Mouse (Mus musculus): ENCODE results near the gene Ralgps2.

Ralgps2 gene

DNA sequence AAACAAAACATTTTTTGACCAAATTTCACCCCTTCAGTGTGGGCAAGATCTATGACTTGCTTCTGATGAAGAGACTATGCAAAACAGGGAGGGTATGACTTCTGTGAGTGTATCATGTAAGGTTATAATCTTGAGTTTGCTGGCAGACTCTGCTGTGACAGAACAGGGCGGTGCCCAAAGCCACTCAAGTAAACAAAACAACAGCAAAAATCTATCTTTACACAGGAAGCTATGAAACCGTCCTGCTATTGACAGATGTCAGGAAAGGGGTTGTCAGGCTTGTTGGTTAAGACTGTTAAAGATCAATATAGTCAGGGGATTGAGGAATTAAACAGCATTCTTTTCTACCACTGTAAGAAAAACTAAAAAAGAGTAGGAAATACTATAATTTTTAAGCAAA lies 33.8 kb downstream of the Ralgps2 start:
- DNase-seq (ENCODE audit: low spot score), result no peak

DNA sequence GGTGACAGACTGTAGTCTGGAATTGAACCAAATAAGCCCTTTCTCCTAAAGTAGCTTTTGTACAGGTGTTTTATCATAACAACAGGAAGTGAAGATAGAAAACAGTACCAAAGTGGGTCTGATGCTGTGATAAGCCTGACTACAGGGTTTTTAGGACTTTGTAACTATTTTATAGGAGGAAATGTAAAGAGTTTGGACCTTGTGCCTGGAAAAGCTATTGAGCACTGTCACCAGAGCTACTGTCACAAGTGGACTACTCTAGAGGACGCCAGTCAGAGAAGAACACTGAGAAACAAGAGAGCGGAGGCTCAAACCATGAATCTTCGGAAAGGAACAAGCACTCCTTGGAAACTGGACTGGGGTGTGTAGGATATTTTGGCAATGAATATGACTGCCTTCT lies 35.5 kb downstream of the Ralgps2 start:
- DNase-seq (ENCODE audit: low spot score), result no peak

DNA sequence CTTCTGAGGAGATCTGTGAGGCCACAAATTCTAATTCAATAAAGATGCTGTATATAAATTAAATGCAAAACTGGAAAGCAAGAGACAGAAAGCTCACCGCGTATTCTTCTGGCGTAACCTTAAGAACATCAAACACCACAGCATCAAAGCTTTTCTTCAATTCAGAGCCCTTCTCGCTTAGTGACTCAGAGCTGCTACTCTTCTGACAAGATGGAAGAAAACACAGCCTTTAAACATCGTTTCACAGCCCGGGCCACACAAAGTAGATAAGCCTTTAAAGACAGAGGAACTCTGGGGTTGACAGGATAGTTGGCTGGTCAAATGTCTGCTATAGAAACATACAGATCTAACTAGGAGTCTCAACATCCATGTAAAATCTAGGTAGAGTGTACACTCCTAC lies 37.7 kb downstream of the Ralgps2 start:
- no peak for DNase-seq (ENCODE audit: low spot score)

DNA sequence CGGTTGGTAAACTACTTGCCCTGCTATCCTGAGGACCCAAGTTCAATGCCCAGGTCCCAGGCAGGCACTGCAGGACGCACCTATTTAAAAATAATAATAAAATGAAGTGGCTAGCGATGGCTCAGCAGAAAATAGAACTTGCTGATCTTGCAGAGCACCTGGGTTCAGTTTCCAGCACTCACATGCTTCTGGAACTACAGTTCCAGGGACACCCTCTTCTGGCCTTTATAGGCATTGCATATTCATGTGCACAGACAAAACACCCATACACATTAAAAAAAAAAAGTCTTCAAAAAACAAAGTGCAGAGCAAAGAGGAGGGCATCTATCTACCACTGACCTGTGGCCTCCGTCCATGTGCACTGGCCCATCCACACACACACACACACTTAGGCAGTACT lies 47.9 kb downstream of the Ralgps2 start:
- no peak for DNase-seq (ENCODE audit: low spot score)

DNA sequence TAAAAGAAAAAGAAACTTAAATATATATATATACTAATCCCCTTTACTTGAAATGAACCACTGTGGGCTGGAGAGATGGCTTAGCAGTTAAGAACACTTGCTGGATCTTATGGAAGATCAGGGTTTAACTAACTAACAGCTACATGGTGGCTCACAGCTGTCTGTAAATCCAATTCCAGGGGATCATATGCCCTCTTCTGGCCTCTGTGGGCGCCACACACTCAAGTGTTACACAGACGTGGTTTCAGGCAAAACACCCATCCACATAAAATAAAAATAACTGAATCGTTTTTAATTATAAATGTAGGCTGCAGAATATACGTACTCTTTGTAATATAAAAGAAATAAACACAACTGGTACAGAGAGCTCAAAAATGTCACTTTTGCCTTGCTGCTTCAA lies 50.6 kb downstream of the Ralgps2 start:
- no peak for DNase-seq (ENCODE audit: low spot score)

DNA sequence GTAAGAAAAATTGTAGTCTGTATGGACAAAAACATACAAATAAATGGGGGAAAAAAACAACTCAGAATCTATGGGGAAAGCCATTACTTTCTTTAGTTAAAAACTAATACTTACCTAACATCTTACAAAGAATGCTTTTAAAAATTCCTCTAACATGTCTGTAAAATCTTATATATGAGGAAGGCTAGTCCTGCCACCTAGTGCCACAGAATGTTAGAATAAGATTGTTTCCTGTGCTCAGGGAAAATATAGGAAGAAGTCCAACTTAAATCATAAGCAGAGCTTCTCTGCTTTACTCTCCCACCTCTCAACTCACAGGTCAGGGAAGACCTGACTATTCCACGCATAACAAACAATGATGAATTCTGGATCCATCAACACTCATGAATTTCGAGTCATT lies 53.5 kb downstream of the Ralgps2 start:
- DNase-seq (ENCODE audit: low spot score), result no peak

DNA sequence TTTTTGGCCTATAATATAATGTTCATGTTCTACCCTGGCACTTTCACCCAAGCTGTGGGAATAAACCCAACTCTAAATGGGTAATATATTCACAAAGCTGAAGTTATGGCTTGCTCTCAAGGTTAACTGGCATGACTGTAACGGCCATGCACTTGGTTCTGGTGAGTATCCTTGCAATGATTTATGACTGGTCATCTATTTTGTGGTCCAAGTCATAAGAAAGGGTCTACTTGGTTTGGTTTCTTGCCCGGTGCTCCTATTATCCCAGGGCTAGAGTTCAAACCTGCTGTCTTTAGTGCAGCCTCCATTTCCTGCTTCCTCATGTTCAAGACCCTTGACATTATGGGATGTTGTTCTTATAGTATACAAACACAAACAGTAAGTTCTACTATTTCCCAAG lies 54.6 kb downstream of the Ralgps2 start:
- DNase-seq (ENCODE audit: low spot score), result no peak

DNA sequence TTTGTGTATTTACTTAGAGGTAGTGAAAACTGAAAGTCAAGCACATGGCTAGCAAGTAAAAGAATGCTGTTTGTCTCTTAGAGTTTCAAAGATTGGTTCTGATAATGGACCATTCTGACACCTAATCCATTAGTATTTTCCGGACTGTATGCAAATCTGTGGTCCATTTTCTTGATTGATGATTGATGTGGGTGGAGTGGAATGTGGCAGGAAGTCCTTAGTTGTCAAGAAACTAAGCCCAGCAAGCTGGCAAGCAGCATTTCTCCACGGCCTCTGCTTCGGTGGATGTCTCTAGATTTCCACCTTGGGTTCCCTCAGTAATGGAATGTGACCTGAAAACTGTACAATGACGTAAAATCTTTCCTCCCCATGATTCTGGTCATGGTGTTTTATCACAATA lies 68.8 kb downstream of the Ralgps2 start:
- DNase-seq (ENCODE audit: low spot score), result no peak

DNA sequence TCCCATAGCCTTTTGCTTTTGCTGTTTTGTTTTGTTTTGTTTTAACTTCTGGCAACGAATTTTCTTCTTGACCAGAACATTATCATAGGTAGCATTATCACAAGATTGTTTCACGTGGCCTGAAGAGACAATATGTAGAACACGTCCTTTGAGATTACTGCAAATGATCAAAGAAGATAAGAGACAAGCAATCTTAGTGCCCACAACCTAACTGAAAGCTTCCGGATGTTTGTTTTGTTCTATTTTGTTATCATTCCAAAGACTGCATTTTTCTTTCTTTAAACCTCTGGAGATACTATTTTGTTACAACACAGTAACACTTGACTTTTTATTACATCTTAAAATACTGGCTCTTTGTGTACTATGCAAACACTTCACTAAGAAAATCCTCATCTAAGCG lies 69.4 kb downstream of the Ralgps2 start:
- DNase-seq (ENCODE audit: low spot score), result no peak

DNA sequence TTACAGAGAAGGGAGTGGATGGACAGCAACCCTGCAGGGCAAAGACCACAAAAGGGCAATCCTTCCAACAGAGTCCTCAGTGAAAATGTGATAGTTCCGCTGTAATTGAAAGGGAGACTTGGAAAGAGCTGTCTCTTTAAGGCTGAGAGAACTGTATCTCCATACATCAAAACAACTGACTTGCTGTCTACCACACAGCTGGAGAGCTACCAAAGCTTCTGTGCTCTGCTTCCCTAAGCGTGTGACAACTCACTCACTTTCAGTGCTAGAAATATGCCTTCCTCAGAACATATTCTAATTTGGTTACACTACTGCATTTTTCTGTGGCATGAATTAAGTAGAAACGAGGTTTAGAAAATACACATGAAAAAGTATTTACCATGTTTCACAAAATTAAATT lies 75.2 kb downstream of the Ralgps2 start:
- no peak for DNase-seq (ENCODE audit: low spot score)

DNA sequence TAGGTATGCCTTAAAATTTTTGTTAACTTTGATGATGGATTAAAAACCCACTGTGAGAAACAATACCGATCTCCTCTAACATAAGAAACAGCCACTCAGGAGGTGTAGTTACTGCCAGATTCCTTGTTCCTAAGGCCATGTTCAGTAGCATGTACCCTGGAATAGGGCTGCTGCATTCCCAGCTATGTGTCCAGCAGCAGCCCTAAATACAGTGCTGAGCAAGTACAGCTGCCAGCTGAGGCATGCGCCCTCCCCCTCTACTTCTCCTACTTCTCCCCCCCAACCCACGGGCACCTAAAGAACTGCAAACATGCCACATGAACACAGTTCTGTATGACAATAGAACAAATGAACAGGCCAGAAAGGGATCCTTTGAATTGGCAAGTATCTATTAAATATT lies 75.7 kb downstream of the Ralgps2 start:
- DNase-seq (ENCODE audit: low spot score), result no peak

DNA sequence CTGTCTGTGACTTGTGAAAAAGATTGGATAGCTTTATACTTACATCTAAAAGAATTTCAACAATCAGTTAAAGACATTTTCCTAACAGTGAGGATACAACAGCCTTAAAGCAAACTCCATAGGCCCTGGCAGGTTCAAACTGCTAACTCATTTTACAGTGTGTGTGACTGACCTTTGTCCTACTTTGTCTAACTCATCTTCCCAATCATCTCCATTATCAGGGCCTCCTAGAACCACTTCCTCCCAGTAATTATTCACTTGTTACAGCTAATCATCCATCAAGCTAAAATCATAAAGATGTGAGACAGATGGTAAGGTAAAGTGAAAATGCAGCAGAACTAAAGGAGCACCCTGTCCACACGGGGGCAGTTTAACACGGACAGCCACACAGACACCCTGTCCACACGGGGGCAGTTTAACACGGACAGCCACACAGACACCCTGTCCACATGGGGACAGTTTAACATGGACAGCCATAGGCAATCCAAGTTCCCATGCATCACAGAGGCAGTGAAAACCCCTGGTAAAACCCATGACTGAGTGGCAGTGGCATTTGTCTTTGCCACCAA lies 77.9 kb downstream of the Ralgps2 start:
- DNase-seq (ENCODE audit: low spot score), result no peak

DNA sequence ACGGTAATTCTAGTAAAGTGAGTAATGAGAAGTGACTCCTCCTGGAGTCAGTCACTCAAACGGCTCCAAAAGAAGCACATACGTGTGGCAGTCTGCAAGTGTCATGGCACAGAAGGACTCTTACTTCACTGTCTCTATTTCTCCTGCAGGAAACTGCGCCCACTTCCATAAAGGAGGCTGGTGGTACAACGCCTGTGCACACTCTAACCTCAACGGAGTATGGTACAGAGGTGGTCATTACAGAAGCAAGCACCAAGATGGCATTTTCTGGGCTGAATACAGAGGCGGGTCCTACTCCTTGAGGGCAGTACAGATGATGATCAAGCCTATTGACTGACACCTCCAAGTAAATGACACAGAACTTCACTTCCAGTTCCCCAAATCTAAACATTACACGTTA lies 79.2 kb downstream of the Ralgps2 start:
- no peak for DNase-seq (ENCODE audit: low spot score)

DNA sequence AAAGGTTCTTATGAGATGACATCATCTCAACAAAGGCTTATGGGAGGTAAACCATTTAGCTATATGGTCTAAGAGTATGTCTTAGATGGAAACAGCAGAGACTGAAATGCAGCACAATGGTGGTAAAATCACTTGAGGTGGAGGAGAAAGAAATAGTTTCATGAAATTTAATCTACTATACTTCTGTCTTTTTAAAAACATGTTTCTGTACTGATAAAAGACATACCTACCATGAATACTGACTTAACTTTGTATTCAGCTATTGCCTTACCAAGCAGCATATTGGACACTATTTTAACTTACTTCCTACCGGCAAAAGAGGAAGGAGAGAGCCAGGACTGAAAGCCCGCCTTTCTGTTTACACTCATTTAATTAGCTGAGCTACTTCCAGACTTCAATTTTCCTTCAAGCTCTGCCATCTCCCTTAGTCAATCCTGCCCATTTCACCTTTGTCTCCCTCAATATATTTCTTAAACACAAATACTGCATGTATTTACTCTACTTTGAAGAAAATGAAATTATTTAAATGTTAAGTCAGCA lies 79.6 kb downstream of the Ralgps2 start:
- DNase-seq (ENCODE audit: low spot score), result no peak

DNA sequence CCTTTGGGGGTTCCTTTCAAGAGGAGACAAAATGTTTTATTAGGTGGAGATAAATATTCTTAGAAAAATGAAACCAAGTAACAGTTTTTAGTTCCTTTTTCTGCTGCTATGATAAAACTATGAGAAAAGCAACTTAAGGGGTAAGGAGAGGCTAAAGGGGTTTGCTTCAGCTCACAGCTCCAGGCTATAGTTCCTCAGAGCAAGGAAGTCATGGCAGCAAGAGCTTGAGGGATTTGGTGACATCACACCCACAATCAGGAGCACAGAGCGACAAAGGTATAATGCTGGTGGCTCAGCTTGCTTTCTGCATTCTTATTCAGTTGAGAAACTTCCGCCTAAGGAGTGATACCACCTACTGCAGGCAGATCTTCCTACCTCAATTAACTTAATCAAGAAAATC lies 80.3 kb downstream of the Ralgps2 start:
- no peak for DNase-seq (ENCODE audit: low spot score)

DNA sequence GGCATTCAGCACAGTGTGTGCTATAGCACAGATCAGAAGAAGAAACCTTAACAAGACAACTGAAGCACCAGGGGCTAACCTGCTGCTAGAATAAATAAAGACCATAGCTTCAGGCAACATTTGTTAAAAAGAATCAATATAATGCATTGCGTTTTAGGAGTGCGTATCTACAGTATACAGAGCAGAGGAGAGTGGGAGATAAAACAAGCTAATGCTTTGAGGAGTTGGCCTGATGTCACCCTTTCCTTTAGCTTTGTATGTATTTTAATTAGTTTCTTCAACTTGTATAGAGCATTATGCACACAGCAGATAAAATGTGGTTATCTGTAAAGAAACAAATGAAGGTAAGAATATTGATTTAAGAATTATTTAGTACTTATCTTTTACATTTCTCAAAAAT lies 82.8 kb downstream of the Ralgps2 start:
- DNase-seq (ENCODE audit: low spot score), result no peak

DNA sequence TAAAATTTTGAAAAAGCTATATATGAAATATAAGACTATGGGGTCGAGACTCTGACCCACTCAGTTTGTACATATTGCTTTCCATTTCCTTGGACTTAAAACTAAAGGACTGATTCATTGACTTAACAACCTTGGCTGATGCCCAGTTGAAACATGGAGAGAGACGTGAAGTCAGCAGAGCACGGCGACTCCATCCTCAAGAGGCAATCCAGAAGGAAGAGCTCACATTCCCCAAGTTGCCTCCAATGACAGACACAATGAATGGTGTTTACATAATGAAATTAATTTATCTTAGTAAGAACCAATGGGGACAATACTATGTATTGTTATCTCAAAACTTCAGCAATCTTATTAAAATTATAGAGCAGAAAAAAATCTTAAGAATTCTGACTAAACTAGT lies 84.9 kb downstream of the Ralgps2 start:
- DNase-seq (ENCODE audit: low spot score), result no peak

DNA sequence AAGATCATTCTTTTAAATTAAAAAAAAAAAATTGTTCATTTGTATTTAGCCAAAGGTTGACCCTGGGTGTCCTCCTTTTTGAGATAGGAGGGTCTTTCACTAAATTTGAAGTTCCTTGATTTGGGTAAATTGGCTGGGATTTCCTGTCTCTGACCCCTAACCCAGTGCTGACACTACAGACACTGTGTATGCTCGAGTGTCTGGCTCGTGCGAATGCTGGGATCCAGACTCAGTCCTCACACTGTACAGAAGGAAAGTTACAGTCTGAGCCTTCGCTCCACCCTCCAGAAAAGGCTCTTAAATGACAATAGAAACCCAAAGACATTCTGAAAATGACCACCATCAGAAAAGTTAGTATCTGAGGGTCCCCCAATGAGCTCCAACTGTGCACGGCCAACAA lies 86.6 kb downstream of the Ralgps2 start:
- DNase-seq (ENCODE audit: low spot score), result no peak

DNA sequence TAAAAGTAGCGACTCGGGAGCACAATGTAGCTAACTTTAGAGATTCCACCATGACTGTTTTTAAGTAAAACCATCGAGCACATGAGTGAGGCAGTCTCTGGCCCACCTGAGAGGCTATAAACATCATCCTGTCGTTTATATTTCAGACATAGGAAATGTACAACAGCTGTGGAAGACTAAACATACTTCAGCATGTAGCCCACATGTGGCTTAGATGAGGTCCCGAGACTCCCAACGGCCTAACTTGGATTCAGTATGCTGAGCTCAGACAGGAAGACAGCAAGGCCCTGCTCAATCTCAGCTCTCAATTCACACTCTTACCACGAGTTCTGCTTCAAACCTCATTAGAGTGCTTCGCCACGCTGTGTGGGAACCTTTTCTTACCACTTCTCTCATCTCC lies 87.0 kb downstream of the Ralgps2 start:
- DNase-seq (ENCODE audit: low spot score), result no peak

DNA sequence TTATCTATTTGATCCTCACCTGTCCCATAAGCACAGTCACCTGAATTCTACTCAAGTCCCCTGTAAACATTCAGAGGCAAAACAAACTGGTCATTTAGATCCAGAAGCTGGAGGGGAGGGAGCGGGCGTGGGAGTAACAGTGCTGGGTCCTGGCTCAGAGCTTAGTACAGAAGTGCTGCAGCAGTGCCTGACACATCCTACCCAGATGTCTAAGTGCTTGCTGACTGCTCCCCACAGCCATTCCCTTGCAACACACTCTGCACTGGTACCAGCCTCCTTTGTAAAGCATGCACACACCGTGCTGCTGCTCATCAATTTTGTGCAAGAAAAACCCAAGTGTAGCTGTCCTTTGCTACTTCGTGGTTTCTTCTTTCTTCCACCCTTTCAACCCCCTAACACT lies 92.3 kb downstream of the Ralgps2 start:
- no peak for DNase-seq (ENCODE audit: low spot score)

DNA sequence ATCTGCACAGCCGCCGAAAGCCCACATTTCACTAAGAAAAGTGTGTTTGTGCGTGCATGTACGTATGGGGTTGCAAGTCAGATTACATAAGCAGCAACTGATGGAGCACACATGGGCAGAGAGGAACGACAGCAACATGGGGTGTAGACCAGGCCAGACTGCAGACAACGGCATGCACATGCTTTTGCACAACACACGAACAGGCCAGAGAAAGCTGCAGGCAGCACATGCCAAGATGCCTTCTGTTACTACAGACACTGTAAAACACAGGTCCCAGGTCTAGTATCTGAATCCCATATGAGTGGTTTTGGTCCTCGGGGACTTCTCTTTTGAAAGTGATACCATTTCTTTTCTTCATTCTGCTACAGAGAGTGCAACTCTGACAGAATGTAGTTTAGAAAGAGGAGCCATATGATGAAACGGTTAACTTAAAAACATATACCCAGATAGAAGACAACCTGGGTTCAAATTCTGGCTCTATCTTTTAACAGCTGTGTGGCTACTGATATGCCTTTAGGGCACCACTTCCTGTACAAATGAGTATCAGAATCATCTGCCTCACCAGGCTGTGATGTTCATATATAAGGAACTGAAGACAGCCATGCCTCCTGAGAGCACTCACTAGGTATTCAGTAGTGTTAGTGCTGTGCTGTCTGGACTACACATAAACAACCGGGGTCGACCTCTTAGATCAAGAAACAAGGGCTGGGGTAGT lies 97.6 kb downstream of the Ralgps2 start:
- DNase-seq (ENCODE audit: low spot score), result no peak

DNA sequence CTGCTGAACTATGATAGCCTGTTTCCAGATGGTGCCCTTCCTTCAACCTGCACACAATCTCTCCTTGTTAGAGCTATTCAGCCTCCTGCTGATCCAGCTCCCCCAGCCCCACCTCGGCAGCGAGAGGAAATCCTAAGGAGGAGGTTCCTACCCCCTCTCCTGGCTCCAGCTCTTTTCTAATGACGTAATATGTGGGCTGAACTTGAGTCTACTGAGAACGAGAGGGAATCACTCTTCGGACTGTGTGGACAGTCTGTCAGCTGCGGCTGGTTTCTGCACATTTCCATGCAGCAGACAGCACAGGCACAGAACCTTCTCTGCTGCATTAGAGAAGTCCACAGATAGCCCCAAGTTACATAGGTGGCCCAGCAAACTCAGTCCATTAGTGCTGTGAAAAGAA lies 100.7 kb downstream of the Ralgps2 start:
- no peak for DNase-seq (ENCODE audit: low spot score)

DNA sequence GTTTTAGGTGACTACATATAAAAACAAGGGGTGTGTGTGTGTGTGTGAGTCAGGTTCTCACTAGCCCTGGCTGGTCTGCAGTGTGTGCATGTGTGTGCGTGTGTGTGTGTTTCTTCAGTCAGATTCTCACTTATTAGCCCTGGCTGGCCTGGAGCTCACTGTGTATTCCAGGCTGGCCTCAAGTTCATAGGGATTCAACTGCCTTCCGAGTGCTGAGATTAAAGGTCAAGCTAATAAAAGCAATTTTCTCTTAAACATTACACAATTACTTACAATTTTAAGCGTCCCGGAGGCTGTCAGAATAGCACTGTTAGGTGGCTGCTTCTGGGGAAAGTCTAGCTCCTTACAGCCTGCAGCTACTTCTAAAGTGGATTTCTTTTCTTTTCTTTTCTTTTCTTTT lies 101.2 kb downstream of the Ralgps2 start, which contains the start of gene Angptl1:
Angptl1 (plus strand) TSS at position 386 of the 400 bp plus-strand sequence.
- DNase-seq (ENCODE audit: low spot score), result no peak

DNA sequence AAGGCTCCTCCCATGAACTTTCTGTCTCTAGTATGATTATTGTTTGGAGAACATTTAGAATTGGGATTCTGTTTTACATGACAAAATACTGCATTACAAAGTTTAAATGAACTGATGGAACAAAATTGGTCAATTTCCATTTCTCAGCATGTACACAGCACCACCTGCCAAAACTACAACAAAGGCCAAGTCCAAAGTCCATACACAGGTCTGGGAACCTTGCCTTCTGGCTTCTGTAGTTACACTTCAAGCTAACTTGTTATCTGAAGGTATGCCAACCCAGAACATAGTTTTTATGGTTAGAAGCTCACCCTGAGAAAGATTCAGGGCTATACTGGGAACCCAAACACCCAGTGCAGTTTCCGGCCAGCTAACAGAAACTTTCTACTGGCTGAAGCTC lies 120.2 kb downstream of the Ralgps2 start:
- no peak for DNase-seq (ENCODE audit: low spot score)

Measured in c-Kit-positive CD71-positive TER-119-positive erythroid progenitor cells, embryonic 14.5 days (primary cell).